Mouse (Mus musculus) erythroblast, embryonic 14.5 days (primary cell): ENCODE measurements at regions not wholly inside any gene's neighbourhood (a gene's known extent, or its start where the extent isn't known, plus 50 kb on each side); places are given as distances from the start of the nearest gene placed in this dataset.

Experiments used
- GATA1 ChIP-seq: IDR thresholded peaks from 2 replicates; pipeline ENCODE4 v1.6.1; 2012; ENCODE audit warnings: low read length, inconsistent platforms, mixed read lengths
- TAL1 ChIP-seq: IDR thresholded peaks from 3 replicates; pipeline ENCODE4 v1.6.1; 2012; ENCODE audit warnings: low read length, inconsistent platforms, mixed read lengths

GRCm38 (mm10) chr4:153175077-153175476 lies 307.5 kb downstream of the Ajap1 start:
- TF ChIP-seq TAL1 (no peak), GATA1 (no peak)
